Mouse (Mus musculus) cerebellum, adult (tissue): ENCODE data around the gene Ccdc125.

ENCODE experiments used
- ATAC-seq: cut with Nextera tagmentation; 2 replicates; pipeline ENCODE4 v1.9.2; 2017; ENCODE audit warnings: mild to moderate bottlenecking, moderate library complexity, mixed read lengths; ENCODE audit not compliant: insufficient number of reproducible peaks, low FRiP score, low TSS enrichment

Ccdc125 gene

DNA sequence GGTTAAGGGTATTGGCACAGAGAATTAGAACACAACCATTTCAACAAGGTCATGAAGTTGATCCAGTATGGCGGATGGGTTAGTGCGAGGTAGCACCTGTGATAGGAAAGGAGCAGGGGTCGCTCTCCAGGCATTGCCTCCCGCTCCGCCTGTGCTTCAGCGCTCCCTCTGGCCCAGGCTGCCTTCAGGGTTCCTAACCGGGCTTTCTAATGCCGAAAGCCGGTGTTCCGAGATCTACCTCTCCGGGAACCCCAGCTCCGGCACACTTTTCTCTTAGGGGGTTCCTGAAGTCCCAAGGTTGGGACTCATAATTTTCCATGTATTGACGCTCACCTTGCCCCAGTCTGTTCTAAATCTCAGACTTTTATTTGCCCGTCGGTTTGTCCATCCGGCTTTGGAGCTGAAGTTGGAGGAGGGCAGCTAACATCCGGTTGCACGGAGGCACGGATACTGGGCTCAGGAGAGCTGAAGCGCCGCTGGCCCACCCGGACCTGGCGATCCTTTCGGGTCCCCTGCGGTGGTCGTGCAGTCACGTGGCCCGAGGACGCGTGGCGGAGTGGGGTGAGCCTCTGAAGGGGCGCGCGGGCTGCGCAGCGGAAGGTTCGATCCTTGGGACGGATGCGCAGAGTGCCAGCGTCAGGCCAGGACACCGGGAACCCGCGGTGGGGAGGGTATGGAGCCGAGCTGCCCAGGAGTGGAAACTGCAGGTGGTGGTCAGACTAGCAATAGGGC lies at the start of gene Ccdc125:
Gene Ccdc125, plus strand, starts transcription at position 427 of the 732 bp plus-strand sequence.
- ATAC-seq = no peak

DNA sequence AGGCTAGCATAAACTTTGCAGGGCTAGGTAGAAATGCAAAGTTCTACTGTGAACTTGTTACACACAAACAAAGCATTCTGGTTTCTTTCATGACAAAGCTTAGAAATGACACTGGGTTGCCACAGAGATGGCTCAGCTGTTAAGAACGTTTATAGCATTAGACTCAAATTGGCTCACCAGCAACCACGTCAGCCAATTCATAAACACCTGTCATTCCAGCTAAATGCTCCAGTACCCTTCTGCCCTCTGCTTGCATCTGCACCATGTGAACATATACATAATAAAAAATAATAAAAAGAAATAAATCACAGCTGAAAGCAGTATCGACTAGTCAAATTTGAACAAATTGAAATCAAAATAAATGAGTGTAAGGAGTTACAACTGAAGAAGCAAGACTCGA lies 47.3 kb upstream of the Ccdc125 start:
- ATAC-seq = no peak

DNA sequence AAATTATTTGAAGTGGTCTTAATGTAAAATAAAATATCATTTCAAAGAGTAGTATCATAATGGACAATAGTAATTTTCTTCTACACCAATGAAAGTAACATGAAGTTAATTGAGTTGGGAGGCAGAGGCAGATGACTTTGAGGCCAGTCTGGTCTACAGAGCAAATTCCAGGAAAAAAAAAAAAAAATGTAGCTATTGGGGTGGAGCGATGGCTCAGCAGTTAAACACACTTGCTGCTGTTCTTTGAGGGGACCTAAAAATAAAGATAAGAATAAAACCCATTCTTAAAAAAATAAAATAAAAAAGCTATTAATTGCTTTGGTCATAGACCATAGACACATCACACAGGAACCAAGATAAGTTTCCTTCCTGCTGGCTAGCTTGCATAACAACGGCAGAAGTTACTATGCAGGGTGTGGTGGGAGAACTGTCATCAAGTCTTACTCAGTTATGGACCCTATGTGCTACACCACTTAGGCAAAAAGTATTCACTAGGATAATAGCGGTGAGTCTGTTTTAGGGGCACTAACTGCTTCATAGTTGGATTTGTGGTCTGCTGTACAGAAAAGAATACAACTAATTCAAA lies 35.3 kb upstream of the Ccdc125 start:
- ATAC-seq = no peak

DNA sequence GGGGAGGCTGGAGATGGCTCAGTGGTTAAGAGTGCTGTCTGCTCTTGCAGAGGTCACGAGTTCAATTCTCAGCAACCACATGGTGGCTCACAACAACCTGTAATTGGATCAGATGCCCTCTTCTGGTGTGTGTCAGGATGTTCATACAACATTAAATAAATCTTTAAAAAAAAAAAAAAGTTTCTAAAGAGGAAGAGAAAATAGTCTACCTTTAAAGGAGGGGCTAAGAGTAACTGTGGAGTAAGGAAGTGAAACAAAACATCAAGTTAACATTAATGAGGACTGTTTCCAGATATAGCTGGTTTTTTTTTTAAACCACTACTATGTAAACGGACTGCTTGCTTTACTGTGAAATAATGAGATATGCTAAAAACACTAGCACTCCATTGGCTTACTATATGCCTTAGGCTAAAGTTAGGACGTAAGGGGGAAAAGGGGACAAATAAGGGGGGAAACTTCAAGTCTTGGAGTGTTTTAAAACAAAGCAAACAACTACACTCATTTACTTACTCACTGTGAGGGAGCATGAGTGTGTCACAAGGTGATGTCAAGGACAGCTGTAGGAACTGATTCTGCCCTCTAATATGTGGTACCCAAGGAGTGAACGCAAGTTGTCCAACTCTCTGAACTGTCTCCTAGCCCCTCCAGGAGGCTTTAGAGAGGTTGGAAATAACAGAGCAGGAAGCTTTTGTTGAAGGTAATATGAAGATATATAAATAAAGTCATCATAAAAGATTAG lies 26.9 kb upstream of the Ccdc125 start:
- ATAC-seq = no peak

DNA sequence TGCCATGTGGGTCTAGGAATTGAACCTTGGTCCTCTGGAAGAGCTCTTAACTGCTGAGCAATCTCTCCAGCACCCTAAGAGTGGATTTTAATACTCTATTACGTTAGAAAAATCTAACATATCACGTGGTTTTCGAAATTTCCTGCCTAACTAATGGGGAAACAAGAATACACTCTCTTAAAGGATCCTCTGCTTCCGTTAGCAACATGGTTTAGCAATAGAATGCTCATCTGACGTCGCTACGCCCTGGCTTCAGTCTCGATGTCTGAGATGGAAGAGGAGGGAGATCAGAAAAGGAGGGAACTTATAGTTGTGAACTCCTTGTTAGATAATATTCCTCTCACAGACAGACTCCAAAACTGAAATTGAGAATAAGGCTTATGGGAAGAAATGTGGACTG lies 21.3 kb upstream of the Ccdc125 start:
- ATAC-seq = no peak

DNA sequence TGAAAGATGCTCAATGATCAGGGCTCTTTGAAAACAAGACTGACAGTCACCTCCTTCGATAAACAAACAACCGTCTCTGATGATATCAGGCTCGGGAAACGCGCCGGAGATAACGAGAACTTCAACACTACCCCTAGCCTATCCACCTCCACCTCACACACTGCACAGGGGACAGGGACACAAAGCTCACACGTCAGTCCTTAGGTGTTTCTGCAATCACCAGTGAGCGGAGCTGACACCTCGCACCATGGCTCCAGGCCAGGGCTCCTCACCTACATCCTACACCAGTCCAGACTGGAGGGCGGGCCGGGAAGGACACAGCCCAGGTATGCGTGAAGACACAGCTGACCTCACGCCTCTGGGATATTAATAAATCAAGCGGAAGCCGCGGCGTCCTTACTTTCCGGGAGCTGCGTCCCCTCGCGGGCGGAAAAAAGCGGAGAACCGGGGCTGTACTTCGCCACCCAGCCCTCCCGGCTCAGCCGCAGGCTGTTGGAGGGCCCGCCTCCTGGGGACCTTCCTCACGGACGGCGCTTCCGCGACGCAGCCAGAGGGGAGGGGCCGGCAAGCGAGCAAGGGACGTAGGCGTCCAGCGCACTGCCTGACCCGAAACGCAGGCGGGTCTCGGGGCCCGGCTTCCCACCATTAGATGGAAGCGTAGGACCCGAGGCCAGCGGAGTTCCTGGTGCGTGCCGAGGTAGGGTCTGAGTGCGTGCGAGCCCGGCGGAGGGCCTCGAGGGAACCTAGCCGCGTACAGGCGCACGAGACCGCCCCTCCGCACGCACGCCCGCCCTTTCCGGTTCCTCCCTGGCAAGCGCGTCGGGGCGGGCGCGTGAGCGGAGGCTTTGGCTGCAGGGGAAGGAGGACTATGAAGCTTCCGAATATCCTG lies 18.7 kb upstream of the Ccdc125 start, which contains the start of the genes Ak6 and Rad17:
Gene Ak6, plus strand, starts transcription at position 430 of the 889 bp plus-strand sequence.
Gene Rad17, minus strand, starts transcription at position 502 of the 889 bp plus-strand sequence.
- peak; percentile 93 for ATAC-seq

DNA sequence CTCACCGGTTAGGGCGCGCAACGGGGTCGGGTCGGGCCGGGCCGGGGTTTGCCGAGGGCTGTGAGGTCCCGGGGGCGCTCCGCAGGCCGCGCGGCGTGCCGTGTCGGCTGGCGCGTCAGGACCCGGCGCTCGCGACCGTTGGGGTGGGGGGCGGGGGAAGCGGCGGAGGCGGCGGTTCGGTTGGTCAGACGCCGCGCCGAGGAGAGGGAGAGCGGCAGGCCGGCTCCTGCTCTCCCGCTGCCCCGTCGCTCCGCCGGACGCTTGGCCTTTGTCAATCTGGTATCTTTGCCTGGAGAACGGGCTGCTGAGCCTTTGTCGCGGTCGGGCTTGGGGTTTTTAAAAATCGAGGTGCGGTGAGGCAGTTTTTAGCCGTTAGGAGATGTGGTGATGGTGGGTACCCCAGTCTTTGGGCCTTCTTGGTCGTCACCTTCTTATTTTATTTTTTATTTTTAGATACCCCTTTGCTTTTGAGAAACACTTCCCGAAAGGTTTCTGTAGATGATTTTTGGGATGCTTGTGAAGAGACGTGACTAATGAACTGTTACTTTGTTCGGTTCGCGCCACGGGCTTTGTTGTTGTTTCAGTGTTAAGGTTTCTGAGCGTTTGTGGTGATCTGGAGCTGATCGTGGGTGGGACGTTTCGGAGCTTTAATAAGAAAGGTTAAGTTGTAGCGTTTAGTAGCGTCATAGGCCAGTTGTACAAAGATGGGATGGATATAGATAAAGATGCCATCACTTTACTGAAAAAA lies 17.9 kb upstream of the Ccdc125 start, which contains the start of gene Taf9:
Gene Taf9, plus strand, starts transcription at position 141 of the 748 bp plus-strand sequence.
- peak; percentile 71; the same call in 1 of the 2 replicates for ATAC-seq

DNA sequence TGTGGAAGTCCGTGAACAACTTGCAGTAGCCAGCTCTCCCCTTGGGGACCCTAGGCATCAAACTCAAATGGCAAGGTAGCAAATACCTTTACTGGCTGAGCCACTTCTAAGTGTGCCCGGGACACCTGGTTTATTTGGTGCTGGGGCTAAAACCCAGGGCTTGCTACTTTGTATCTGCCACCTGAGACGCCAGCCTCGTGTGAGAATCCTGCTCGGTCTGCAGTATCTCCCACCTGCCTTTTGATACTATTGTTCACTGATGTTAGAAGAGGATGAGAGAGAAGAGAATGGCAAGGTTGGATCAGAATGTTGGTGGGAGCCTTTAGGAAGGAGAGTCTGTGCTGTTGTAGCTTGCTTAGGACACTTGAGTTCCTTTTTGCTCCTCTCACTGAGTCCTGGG lies 11.4 kb upstream of the Ccdc125 start:
- ATAC-seq = no peak

DNA sequence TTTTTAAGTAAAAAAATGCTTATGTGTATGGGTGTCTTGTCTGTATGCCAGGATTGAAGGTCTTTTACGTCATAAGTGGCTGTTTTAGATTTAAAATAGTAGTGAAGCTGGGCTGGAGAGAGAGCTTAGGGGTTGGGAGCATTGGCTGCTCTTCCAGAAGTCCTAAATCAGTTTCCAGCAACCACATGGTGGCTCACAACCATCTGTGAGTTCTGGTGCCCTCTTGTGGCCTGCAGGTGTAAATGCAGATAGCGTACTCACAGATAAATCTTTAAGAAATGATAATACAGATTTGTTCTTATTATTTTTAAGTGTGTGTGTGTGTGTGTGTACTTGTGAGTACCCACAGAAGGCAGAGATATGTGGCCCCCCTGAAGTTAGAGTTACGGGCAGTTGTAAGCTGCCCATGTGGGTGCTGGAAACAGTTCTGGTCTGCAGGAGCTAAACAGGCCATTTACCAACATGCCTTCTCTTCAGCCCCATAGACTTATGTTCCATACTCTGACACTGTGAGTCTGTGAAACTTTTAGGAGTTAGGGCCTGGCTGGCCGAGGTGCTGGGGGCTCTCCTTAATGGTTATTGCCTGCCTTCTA lies 9.6 kb upstream of the Ccdc125 start:
- ATAC-seq = peak; percentile 56; the same call in 1 of the 2 replicates

DNA sequence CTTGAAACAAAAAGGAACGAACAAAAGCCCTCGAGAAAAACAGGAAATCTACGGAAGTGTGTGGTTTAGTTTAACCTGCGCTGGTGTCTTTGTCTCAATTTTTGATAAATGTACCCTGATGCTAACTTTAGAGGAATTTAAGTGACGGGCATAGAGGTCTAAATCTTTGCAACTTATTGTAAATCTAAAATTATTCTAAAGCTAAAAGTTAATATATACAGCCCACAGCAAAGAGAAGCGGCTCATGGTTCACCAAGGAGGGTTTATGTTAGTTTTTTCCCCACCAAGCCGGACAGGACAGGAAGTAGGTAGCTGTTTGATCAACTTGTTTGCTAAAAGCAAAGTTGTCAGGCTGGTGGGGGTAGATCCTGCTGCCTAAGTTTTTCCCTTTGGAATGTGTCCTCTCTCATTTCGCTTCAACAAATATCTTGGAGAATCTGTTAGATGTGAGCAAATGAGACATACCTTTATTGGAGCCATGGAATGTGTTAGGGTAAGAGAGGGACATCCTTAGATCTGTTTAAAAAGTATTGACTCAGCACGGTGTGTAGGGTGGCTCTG lies 744 bp downstream of the Ccdc125 start:
- ATAC-seq = no peak

DNA sequence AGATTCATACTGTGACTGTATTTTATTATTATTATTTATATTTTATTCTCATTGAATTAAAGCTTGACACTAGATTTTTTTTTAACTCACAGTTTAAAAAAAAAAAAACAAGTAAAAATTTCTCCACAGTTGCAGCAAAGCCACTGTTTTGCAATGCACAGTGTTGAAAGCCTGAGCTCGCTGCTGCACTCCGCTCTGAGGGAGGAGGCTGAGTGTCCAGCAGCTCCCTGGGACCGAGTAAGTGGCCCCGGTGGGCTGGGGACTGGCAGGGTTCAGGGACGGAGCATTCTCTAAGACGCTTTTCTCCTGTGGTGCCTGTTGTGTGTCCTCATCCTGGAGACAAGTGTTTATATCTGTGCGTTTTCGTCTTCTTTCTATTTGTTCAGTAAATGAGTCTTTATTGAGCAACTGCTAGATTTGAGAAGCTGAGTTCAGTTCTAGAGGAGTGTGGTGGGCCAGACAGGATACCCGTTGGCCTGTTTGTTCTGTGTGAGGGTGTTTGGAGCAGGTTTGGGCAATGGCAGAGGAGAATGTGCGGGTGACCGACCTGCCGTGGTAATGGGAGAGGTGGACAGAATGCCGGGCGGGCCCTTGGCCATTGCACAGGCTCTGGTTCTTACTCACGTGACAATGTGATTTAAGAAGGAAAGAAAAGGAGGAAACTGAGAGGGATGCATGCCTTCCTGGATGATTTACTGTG lies 6.6 kb downstream of the Ccdc125 start:
- no peak for ATAC-seq

DNA sequence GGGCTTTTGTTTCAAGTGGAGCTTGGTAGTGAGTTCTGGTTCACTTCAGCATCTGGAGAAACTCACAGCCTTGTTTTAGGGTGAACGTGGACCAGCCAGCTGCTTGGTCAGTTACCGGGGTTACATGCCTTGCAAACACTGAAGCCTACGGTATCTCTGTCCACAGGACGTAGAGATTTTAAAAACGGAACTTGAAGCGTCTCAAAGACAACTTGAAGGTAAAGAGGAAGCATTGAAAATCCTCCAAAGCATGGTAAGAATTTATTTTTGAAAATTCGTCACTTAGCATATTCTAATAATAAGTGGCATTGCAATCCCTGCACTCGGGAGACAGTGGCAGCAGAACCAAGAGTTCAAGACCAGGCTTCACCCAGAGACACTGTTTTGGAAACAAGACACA lies 12.1 kb downstream of the Ccdc125 start:
- no peak for ATAC-seq

DNA sequence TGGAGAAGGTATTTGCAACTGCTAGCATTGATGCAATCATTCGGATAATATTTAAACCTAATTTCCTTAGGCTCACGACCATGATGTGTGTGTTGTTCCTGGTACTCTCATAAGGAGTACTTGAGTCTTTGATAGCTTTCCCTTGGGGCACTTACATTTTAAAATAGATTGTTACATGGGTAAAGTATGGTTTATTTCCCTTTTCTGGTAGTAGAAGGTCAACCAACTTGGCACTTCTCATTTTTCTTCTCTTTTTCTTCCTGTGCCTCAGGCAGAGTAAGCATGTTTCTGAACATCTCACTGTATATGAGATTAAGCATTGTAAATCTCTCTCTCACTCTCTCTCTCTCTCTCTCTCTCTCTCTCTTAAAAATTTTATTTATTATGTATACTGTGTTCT lies 13.3 kb downstream of the Ccdc125 start:
- no peak for ATAC-seq

DNA sequence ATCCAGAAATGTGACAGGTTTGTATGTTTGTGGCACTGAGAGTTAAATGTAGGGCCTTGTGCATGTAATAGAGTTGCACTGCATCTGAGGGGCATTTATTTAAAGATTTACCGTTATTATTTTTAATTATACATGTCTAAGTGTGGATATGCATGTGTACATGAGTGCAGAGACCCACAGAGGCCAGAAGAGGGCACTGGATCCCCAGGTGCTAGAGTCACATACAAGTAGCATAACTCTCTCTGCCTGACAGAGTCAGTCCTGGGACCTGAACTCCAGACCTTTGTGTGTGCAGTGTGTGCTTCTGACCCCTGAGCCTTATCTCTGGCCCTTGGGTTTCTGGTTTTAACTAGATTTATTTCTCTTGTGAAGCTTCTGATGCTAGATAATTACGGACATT lies 14.8 kb downstream of the Ccdc125 start:
- ATAC-seq = no peak

DNA sequence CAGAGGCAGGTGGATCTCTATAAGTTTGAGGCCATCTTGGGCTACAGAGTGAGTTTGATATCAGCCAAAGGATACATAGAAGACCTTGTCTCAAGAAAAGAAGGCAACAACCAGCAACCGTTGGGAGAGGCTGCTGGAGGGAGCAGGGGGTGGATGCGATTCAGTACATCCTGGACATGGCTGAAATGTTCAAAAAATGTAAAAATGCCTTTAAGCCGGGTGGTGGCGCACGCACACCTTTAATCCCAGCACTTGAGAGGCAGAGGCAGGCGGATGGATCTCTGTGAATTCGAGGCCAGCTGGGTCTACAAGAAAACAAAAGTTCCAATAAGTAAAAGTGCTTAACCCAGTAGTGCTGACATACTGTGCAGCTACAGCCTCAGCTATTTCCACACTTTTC lies 18.0 kb downstream of the Ccdc125 start:
- ATAC-seq = no peak

DNA sequence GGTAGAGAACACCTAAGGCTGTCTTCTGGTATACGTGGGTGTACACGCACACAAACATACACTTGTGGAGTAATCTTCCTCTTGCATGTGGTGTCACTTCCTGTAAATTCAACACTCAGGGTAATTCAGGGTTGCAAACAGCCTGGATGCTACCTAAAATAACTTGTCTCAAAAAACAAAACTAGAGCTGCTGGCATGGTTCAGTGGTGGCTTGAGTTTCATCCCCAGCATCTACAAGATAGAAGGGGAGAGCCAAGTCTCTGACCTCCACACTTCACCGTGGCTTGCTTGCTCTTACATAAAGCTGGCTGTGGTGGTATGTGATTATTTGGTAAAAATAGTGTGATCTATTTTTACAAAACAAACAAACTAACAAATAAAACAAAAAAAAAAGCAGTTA lies 28.0 kb downstream of the Ccdc125 start:
- ATAC-seq = no peak

DNA sequence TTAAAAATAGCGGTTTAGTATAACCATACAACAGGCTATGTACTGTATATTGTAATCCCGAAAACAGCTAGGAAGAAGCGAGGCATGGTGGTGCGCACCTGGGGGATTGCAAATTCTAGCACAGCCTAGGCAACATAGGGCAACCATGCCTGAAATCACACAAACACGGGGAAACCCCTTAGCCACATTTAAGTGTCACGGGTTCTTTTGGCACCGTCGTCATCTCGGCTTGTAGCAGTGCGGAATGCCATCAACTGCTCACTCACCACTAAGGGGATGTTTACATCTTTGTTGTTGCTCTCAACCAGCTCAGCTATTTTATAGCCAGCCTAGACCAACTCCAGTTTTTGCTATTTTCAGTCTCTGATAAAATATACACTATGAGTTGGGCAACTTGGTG lies 29.3 kb downstream of the Ccdc125 start:
- ATAC-seq = no peak

DNA sequence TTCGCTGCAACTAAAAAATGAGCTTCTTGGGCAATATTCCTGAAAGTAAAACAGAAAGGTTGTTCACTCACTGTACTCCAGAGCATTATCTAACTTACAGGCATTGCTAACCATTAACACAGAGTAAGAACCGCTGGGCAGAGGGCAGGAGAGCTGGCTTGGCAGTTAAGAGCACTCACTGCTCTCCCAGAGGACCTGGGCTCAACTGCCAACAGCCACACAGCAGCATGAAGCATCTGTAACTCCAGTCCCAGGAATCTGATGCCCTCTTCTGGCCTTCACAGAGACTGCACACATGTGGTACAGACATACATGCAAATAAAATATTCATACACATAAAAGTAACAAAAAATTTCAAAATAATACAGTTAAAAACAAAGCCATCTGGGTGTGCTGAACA lies 34.0 kb downstream of the Ccdc125 start:
- no peak for ATAC-seq
